Mouse (Mus musculus): ENCODE data around the gene Lyg1.

Lyg1 gene

DNA sequence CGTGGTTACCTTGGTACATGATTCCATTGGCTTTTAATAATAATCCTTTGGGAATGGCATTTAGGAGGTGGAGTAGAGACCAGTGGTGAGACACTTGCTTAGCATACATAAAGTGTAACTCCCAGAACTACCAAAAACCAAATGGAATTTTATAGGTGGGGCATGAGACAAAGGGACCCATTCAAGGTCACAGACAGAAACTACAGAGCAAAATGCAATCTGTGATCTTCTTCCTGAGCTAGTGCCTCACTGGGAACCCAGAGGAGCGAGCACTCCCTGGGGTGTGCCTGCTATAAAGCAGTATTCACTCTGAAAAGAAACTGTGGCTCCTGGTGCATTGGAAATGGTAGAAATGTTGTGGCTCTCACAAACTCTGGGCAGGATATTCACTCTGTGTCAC lies 8.7 kb downstream of the Lyg1 start:
- no peak for DNase-seq (ENCODE audit: low spot score)

DNA sequence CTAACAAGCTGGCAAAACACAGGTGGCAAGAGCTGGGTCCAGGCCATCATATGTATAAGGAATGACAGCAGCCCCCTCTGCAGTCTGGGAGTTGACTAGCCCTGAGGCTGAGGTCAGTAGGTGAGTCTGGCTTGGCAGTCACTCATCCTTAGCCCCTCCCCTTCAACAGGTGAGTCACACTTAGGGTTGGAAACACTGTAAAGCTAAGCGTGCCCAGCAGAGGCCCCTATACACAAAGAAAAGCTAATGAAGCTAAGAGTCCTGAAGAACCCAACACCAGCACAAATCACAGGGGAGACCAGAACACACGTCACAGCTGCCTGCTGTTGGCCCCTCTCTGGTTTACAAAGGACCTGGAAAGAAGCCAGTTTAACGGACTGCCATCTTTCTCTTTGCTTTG lies 25.8 kb downstream of the Lyg1 start:
- no peak for DNase-seq (ENCODE audit: low spot score)

DNA sequence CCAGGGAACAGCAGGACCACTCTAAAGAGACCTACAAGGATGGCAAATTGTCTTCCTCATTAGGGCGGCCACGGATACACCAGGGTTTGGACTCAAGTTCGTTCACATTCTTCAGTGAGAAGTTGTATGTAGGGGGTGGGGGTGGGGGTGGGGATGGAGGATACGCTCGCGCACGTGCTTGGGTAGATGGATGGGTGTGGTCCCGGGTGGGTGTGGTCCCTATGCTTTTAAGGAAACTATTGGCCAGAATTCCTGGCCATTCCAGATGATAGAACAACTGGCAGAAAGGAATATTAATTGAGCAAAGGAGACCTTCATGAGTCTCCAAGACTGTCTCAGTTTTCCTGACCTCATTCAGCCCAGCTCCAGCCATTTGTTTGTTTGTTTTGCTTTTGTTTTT lies 31.6 kb downstream of the Lyg1 start:
- DNase-seq (ENCODE audit: low spot score), result no peak

DNA sequence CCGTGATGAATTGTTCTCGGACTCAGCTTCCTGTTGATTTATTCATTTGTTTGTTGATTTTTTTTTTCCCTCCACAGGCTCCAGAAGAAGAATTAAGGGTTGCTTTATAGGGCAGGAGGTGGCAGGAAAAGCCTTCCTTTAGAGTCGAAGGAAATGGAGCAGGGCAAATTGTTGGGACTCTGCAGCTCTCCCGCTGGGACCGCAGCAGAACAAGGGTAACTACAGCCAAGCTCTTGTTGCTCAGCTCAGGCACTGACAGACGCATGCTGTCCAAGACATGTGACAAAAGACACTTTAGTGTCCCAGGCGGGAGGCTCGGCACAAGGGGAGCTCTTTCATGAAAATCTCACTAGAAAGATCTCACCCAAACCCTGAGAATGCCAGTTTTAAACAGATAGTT lies 35.0 kb downstream of the Lyg1 start:
- DNase-seq (ENCODE audit: low spot score), result no peak

DNA sequence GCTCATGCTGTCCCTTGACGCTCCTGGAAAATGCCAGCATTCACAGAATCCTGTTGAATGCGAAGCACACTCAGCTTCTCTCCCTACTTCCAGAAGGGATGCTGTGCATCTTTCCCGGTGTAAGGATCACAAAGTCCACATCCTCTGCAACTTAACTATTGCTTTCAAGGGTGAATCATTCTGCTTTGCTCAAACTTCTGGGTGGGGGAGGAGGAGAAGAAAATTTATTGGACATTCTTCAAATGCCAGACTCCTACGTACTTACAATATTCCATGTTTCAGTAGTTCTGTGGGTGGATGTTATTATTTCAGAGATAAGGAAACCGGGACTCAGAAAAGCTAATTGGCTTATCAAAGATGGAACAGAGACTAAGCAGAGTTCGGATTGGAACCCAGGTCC lies 39.5 kb downstream of the Lyg1 start:
- DNase-seq (ENCODE audit: low spot score), result no peak

DNA sequence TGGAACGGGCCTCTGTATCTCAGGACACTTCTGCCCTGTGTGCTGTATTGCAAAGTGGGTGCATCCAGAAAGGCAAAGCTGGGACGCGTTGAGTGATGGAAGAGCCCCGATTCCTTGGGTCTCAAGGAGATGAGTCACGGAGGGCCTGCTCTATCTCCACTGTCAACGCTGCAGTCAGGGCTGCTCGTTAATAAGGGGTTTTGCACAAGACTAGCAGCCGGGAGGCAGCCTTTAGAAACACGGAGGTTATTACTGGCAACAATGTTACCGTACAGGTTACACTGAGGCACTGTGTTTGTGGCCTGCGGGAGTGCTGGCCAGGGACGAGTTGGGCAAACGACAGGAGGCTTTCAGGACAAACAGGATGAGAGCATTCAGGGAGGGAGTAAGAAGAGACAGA lies 39.9 kb downstream of the Lyg1 start:
- DNase-seq (ENCODE audit: low spot score), result no peak

DNA sequence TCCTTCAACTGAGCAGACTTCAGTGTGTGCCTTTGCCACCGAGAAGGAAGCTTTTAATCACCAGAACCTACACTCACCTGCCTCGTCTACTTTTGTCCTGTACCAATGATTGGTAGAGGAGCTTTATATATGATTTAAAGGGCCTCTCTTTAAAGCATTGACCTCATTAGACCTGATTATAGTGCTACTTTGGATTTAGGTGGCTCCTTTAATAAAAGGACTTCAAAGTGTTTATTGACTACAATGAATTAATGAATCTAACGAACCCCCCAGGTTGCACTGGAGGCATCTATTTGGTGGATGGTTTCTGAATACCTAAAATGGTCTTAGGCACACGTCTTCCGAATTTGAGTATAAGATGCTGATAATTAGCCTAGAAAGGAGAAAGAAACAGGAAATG lies 41.2 kb downstream of the Lyg1 start, which contains the start of gene Lyg2:
Gene Lyg2 (minus strand): TSS at position 101 of the 400 bp plus-strand sequence.
- DNase-seq (ENCODE audit: low spot score), result no peak

DNA sequence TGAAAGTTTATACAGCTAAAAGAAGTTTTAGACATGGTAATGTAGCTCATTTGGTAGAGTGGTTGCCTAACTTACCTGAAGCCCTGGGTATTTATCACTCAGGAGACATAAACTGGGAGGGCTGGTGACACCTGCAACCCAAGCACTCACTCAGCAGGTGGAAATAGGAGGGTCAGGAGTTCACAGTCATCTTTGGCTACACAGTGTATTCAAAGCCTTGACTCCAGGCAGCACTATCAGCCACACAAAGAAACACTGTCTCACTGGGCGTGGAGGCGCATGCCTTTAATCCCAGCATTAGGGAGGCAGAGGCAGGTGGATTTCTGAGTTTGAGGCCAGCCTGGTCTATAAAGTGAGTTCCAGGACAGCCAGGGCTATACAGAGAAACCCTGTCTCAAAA lies 44.8 kb downstream of the Lyg1 start:
- DNase-seq (ENCODE audit: low spot score), result no peak

DNA sequence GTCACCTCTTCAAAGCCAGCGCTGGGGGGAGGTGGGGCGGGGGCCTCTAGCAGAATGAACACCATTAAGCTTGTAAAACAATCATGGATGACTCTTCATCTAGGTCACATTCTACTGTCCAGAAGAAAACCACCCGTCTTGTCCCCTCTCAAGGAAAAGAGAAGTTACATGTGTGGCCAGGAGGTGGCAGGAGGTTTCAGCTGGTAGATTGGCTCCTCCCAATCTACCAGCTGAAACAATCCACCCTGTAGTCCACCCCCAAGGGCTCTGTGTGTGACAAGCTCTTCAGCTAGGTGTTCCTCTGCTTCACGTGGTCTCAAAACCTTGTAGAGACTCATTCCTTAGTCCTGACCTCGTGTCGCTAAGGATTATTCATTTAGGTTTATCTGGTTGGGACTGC lies 54.4 kb downstream of the Lyg1 start:
- no peak for DNase-seq (ENCODE audit: low spot score)

DNA sequence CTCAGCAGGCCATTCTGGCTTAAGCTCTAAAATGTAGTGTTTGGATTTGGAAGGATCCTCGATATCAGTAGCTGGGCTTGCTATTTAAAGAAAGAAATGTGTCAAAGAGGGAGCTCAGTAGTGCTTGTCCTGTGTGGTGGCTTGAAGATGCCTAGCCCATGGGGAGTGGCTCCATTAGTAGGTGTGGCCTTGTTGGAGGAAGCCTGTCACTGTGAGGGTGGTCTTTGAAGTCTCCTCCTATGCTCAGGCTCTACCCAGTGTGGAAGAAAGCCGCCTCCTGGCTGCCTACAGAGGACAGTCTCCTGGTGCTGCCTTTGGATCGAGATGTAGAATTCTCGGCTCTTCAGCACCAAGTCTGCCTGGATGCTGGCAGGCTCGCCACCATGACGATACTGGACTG lies 57.3 kb downstream of the Lyg1 start:
- DNase-seq (ENCODE audit: low spot score), result no peak

DNA sequence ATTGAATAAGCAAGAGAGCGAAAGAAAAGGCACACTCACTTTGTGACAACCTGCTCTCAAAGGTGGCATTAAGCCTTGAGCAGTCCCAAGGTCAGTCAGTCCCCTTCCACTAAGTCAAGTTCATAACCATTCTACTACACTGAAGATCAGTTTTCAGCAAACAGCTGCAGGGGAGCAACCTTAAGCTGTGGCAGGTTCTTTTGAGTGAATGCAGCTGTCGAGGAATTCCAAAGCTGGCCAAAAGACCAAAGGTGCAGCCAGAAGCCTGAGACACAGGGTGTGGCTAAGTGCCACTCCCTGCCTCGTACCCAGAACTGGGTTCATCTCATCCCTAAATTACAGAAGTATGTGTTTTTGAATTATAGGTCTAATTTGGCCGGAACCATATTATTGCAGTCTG lies 57.7 kb downstream of the Lyg1 start:
- DNase-seq (ENCODE audit: low spot score), result no peak

Measured in layer of hippocampus, adult 9-10 months (tissue).